In genomic region chr8:115159208-115159607, GRCm38 (mm10) we compare ENCODE assay signal across 8 mouse cellular contexts.
DNase-seq lines count a peak whose midpoint lies in the region; ATAC-seq lines count a peak whose summit lies in the region.

No protein-coding gene starts in this region.

- H3K9ac ChIP-seq in heart, embryonic 14.5 days (ENCODE audit: low read length): peak overlapping the region; percentile 68
- H3K9ac ChIP-seq in midbrain, embryonic 12.5 days (replicated peaks): no peak overlapping the region; the same call in 1 of the 2 replicates

- no peak for ATAC-seq in heart, embryonic 14.5 days (ENCODE audit: insufficient number of reproducible peaks, insufficient read depth, low FRiP score, low read depth)
- no peak for ATAC-seq in midbrain, embryonic 12.5 days (ENCODE audit: low FRiP score, low read depth)

- DNase-seq in retina, postnatal 1 day: peak; percentile 28
- no peak for DNase-seq in retina, embryonic 14.5 days (ENCODE audit: low spot score)
- peak; percentile 56 for DNase-seq in embryo, embryonic 11 days
- DNase-seq in kidney, postnatal 4 days: peak; percentile 43 to 54
- DNase-seq in thymus, postnatal 36 days: peak; percentile 22 to 23
- no peak for DNase-seq in natural killer cell, adult 2 months (ENCODE audit: low spot score in 2 of 2)

- 7% methylated on average over 18 of the region's 18 CpGs for WGBS in heart, embryonic 14.5 days
- WGBS in midbrain, embryonic 12.5 days: 14% methylated on average over 18 of the region's 18 CpGs

- H3K4me2 ChIP-seq in heart, embryonic 14.5 days (ENCODE audit: low read length): peak overlapping the region; percentile 71
- peak overlapping the region; percentile 53 for H3K4me2 ChIP-seq in midbrain, embryonic 12.5 days (replicated peaks)

- H3K36me3 ChIP-seq in heart, embryonic 14.5 days (ENCODE audit: control insufficient read depth, insufficient read depth, low read length): no peaks in the 10 kb centered on the region
- H3K36me3 ChIP-seq in midbrain, embryonic 12.5 days: no peaks in the 10 kb centered on the region

- H3K4me1 ChIP-seq in heart, embryonic 14.5 days (ENCODE audit: control insufficient read depth in 2 of 2, insufficient read depth in 2 of 2, low read length in 2 of 2): peaks cover 12 to 14% of the 10 kb centered on the region in 2 experiments; a peak in 3 of 4 replicates
- peaks cover 33% of the 10 kb centered on the region for H3K4me1 ChIP-seq in midbrain, embryonic 12.5 days

- no peak overlapping the region; a peak in 1 of 4 replicates for H3K27ac ChIP-seq in heart, embryonic 14.5 days (replicated peaks in 1 of 2; ENCODE audit: control insufficient read depth in 1 of 2, insufficient read depth in 1 of 2, low read depth in 2 of 2, low read length in 2 of 2)
- H3K27ac ChIP-seq in midbrain, embryonic 12.5 days (replicated peaks): peak overlapping the region; percentile 66; the same call in 1 of the 2 replicates

- H3K9me3 ChIP-seq in heart, embryonic 14.5 days (ENCODE audit: control insufficient read depth, low read length): no peaks in the 10 kb centered on the region
- H3K9me3 ChIP-seq in midbrain, embryonic 12.5 days: no peaks in the 10 kb centered on the region

- H3K4me3 ChIP-seq in heart, embryonic 14.5 days (ENCODE audit: control insufficient read depth in 1 of 2, insufficient read depth in 1 of 2, low read depth in 1 of 2, low read length in 2 of 2): peak overlapping the region; percentile 36 to 39
- H3K4me3 ChIP-seq in midbrain, embryonic 12.5 days: peak overlapping the region; percentile 21; the same call in 1 of the 2 replicates

- peaks cover 3% of the 10 kb centered on the region; the same call in 1 of the 2 replicates for H3K27me3 ChIP-seq in heart, embryonic 14.5 days (ENCODE audit: control insufficient read depth, insufficient read depth, low read length)
- peaks cover 35% of the 10 kb centered on the region for H3K27me3 ChIP-seq in midbrain, embryonic 12.5 days

Comparison
In these comparisons a context has a peak if more than half of its experiments do, and no peak if none do; other contexts are left out.
1. DNase-seq: peak in retina, postnatal 1 day (single experiment), embryo, embryonic 11 days (single experiment), kidney, postnatal 4 days (2 of 2) and thymus, postnatal 36 days (2 of 2); none in retina, embryonic 14.5 days (single experiment) and natural killer cell, adult 2 months (0 of 2).